Mouse (Mus musculus) left cerebral cortex, adult 8-10 months (tissue): ENCODE results near the gene Cdc26. TPM values are rescaled to one million over a fixed set of nuclear protein-coding genes. Genes with fewer than 3 reads are reported as not detected.
A peak's percentile ranks its signal among the peaks of the same experiment; 100 is the strongest.

Experiments used
- DNase-seq, 2 experiments: peaks; one replicate each; pipeline ENCODE4 v3.0.0; 2022; ENCODE audit warnings: low spot score in 2 of 2
- total RNA-seq, 4 experiments: library from RNA; stranded (reverse); gene quantifications; 2 replicates each; pipeline ENCODE4 v1.2.4; 2022

Gene Cdc26
- 10 to 100 TPM; 47.8 to 58.0 (median 54.3) TPM for total RNA-seq

- DNase-seq: peak; percentile 93 to 99
These were observed at the start of gene Cdc26, which contains the start of gene Prpf4 for GRCm38 (mm10) chr4:62408601-62409282. Gene Cdc26, minus strand, starts transcription at chr4:62408642. Gene Prpf4, plus strand, starts transcription at chr4:62408797.

- DNase-seq: peak in 1 of 2 experiments; percentile 20
These were observed 46.6 kb upstream of the Cdc26 start for GRCm38 (mm10) chr4:62454995-62455394.

GRCm38 (mm10) chr4:62440986-62441385 lies 32.5 kb upstream of the Cdc26 start:
- no peak for DNase-seq

- no peak for DNase-seq
These were observed 32.1 kb upstream of the Cdc26 start for GRCm38 (mm10) chr4:62440544-62440943.

GRCm38 (mm10) chr4:62439793-62440192 lies 31.4 kb upstream of the Cdc26 start:
- no peak for DNase-seq

GRCm38 (mm10) chr4:62437871-62438270 lies 29.4 kb upstream of the Cdc26 start:
- no peak for DNase-seq

GRCm38 (mm10) chr4:62437256-62437778 lies 28.9 kb upstream of the Cdc26 start:
- no peak for DNase-seq

- no peak for DNase-seq
These were observed 26.6 kb upstream of the Cdc26 start, which contains the start of gene Rnf183 for GRCm38 (mm10) chr4:62435081-62435480. Gene Rnf183, minus strand, starts transcription at chr4:62435252.

- no peak for DNase-seq
These were observed 25.8 kb upstream of the Cdc26 start for GRCm38 (mm10) chr4:62433939-62434870.

- DNase-seq: no peak
These were observed 23.1 kb upstream of the Cdc26 start for GRCm38 (mm10) chr4:62431522-62431921.

GRCm38 (mm10) chr4:62430678-62431077 lies 22.2 kb upstream of the Cdc26 start:
- DNase-seq: no peak

GRCm38 (mm10) chr4:62429616-62430015 lies 21.2 kb upstream of the Cdc26 start:
- no peak for DNase-seq

- no peak for DNase-seq
These were observed 19.7 kb upstream of the Cdc26 start for GRCm38 (mm10) chr4:62427978-62428758.

- DNase-seq: no peak
These were observed 17.4 kb upstream of the Cdc26 start for GRCm38 (mm10) chr4:62425891-62426290.

GRCm38 (mm10) chr4:62419091-62419490 lies 10.6 kb upstream of the Cdc26 start:
- no peak for DNase-seq

GRCm38 (mm10) chr4:62418448-62418847 lies 10.0 kb upstream of the Cdc26 start:
- no peak for DNase-seq

GRCm38 (mm10) chr4:62411606-62412005 lies 3.2 kb upstream of the Cdc26 start:
- no peak for DNase-seq

- no peak for DNase-seq
These were observed 1.9 kb upstream of the Cdc26 start for GRCm38 (mm10) chr4:62410325-62410724.

- no peak for DNase-seq
These were observed 1.2 kb upstream of the Cdc26 start for GRCm38 (mm10) chr4:62409615-62410014.

- peak in 1 of 2 experiments; percentile 36 for DNase-seq
These were observed 486 bp downstream of the Cdc26 start for GRCm38 (mm10) chr4:62407730-62408582.
